Mouse (Mus musculus) c-Kit-positive CD71-negative TER-119-negative erythroid progenitor cells, embryonic 14.5 days (primary cell): Measurements from ENCODE around the gene Tet1.
"Not testable (repeated sequence)": the region's sequence is repeated elsewhere in the genome, so short reads cannot be mapped to it uniquely, and the experiment has no call there.

ENCODE experiments used
- DNase-seq: peaks from one replicate; pipeline ENCODE4 v3.0.0-alpha.2; 2013; ENCODE audit warnings: low read depth

The Tet1 gene

DNA sequence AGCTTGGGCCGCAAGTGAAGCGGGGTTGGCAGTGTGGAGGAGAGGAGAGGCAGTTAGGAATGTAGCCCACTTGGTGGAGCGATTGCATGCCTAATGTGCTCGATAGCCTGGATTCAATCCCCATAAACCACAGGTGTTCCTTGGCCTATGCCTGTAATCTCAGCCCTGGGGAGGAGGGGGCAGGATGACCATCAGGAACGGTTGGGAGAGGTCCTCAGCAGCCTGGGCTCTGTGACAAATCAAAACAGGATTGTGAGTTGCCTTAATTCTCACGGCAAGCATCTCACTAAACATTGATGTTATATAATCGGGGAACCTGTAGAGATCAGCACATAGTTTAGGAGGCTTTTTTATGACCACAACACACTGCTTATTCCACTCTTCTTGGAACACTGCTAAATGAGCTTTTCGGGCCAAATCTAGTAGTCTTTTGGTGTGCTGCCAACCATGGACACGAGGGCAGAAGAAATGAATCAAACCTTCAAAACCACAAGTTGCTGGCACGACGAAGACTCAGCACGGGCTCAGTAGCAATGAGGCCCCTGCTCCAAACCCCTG is 61.6 kb downstream of the Tet1 start:
- no peak for DNase-seq

- DNase-seq: no peak
Observed at GRCm38 (mm10) chr10:62843787-62844491, 64.9 kb downstream of the Tet1 start.

DNA sequence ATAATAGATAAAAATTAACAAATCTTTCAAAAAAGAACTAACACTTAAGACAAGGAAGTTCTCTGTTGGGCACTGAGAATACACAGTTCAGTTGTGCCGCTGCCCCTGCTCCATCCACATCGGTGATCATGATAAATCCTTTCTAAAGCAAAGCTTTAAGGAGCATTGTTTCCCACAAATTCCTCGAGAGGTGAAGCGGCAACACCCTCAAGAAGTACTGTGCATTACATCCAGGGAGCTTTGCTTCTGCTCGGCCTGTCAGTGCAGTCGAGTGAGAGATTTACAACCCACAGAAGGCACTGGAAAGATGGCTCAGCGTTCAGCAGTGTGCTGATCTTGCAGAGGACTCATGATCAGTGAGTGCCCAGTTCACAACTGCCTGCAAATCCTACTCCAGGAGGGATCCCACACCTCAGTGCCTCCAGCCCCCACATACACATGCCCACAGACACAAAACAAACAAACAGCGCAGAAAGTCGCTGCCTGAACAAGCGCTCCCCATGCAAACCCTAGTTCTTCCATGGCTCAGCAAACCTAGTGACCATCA is 66.8 kb downstream of the Tet1 start:
- DNase-seq: no peak

GRCm38 (mm10) chr10:62840687-62841086 is 68.1 kb downstream of the Tet1 start:
- DNase-seq: no peak

GRCm38 (mm10) chr10:62837987-62838386 is 70.8 kb downstream of the Tet1 start:
- no peak for DNase-seq

GRCm38 (mm10) chr10:62832783-62833182 is 76.0 kb downstream of the Tet1 start:
- DNase-seq: no peak

DNA sequence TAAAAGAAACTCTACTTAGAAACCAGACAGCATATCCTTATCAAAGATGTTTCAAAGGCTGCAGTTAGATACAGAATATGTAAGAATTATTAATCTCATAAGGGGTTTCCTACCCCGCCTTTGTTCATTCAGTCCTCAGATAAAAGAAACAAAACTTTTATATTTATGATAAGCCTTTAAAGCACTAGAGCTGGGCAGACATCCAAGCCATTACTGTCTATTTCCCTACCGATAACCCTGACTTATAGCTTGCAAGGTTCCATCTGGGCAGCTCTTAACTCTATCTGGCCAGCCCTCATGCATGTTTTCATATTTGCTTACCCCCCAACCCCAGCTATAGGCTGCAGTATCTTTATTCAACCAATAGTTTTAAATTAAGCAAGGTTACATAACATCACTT is 77.2 kb downstream of the Tet1 start:
- DNase-seq: no peak

DNA sequence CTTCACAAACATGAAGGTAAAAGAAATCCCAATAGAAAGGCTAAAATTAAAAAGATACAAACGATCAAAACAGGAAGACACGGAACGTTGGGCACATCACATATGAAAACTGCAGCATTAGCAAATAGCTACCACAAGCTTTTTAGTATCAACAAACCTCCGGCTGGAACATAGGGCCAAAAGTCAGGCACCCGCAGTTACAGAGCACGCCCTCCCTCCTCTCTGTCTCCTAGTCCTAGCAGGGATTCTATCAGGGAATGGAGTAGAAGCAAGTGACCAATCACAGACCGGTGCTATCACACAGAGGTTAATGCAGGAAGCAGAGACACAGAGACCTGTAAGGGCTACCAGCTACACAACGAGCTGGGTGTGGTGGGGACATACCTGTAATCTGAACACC is 84.3 kb downstream of the Tet1 start:
- no peak for DNase-seq

DNA sequence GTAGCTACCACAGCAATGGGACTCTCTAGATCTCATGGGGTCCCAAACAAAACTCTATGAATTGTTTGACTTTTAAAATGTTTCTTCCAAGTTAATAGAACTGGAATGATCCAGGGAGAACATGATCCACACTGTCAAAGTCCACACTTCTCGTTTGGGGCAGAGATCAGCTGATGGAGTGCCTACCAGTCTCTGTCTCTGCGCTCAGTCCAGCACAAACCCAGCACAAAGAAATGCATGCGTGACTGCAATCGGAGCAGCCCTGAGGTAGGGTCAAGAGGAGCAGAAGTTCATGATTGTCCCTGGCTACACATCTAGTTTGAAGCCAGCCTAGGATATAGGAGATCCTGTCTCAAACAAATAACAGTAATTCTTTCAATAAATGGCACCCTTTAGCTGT is 85.4 kb downstream of the Tet1 start:
- no peak for DNase-seq

DNA sequence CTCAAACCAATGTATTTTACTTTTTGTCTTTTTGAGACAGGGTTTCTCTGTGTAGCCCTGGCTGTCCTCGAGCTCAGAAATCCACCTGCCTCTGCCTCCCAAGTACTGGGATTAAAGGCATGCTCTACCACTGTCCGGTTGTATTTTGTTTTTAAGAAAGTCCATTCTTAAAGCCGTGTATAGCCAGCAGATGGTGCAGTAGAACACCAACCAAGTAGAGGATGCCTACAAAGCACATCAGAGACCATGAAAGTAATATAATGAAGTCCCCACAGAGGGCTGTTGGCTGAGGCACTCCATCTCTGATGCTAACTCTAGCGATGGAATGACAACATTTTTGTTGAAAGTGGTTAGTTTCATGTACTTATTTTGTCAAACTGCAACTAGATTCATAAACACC is 98.8 kb downstream of the Tet1 start:
- no peak for DNase-seq

- DNase-seq: no peak
Observed at GRCm38 (mm10) chr10:62808766-62809165, 100.0 kb downstream of the Tet1 start.

DNA sequence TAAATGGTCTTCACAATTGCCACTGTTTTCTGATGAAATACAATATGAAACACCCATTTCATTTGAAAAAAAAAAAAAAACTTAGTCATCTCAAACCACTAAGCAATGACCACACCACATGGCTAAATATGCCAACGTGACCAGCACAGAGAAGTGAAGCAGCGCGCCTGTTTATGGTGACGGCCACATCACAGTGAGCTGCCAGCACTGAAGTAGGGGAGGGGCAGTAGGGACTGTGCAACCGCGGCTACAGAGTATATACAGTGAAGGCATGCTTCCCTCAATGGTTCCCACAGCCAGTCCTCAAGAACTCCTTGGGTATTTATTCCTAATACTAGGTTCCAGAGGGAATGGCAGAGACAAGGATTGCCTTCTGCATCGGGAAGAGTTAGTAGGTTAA is 100.5 kb downstream of the Tet1 start:
- DNase-seq: no peak

GRCm38 (mm10) chr10:62804106-62804505 is 104.7 kb downstream of the Tet1 start:
- peak; percentile 9 for DNase-seq

- DNase-seq: no peak
Observed at GRCm38 (mm10) chr10:62803296-62803695, 105.5 kb downstream of the Tet1 start.

GRCm38 (mm10) chr10:62794221-62794620 is 114.6 kb downstream of the Tet1 start:
- no peak for DNase-seq

- peak; percentile 7 for DNase-seq
Observed at GRCm38 (mm10) chr10:62793091-62793453, 115.7 kb downstream of the Tet1 start.

- peak; percentile 97 for DNase-seq
Observed at GRCm38 (mm10) chr10:62792177-62793090, 116.4 kb downstream of the Tet1 start, which contains the start of gene Ccar1. Gene Ccar1 (minus strand): TSS chr10:62792286.

GRCm38 (mm10) chr10:62791251-62792176 is 117.3 kb downstream of the Tet1 start:
- DNase-seq: peak; percentile 8

DNA sequence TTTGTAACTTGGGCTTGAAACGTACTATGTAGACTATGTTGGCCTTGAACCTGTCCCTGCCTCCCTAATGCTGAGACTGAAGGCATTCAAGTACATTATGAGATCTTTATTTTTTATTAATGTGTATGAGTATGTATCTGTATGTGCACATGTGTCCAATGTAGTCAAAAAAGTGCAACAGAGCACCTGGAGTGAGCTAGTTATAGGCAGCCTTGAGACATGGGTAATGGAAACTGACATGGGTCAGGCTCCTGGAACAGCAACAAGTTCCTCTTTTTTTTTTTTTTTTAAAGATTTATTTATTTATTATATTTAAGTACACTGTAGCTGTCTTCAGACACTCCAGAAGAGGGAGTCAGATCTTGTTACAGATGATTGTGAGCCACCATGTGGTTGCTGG is 127.0 kb downstream of the Tet1 start:
- not testable (repeated sequence) for DNase-seq
